Mouse (Mus musculus): ENCODE results near the gene Ttll5.

DNA sequence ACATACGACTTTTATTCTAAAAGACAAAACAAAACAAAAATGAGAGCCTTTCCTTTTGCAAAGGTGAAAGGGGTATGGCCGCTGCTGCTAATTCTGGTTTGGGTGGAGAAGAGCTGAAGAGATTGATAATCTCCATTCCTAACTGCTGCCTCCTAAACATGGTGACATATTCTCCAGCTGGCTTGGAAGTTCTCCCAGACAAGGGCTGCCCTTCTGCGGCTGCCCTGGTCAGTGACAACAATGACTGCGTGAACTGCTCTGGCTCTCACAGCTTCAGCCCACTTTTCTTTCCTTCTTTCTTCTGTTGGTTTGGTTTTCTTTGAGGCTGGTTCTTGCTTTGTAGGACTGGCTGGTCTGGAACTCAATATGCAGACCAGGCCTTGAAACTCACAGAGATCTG is 163.7 kb downstream of the Ttll5 start:
- TF ChIP-seq CTCF (IDR thresholded peaks at IDR 0.05; ENCODE audit: extremely low read depth, insufficient read depth, low read length) (no peak), POLR2A (IDR thresholded peaks at IDR 0.05; ENCODE audit: extremely low read depth, insufficient read depth, low read length) (no peak)
